Mouse (Mus musculus): Measurements from ENCODE around the gene Slc30a4. TPM values are rescaled to one million over a fixed set of nuclear protein-coding genes. Genes with fewer than 3 reads are reported as not detected.

Slc30a4 gene
- polyA plus RNA-seq, 1 experiment from 2014 or later: 7.0 TPM

DNA sequence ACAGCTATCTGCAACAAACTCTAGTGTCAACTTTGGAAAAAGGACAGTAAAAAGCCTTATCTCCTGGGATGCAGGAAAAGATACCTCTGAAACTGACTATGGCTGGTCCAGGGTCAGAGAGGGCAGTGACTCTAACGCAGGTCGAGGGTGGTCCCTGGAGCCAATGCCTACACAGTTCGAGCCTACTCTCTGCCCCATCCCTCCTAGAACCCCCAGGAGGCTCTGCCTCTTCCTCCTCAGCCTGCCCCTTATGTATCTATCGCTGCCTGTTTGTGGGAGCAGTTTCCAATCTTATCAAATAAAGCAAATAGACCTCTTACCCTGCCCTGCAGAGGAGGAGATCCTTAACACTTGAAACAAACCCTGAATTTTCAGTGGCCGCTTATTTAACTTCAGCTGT is 63.8 kb downstream of the Slc30a4 start:
- 43% methylated on average over 5 of the region's 5 CpGs for whole genome bisulfite sequencing (ENCODE audit: insufficient replicate concordance)
- H3K4me2 ChIP-seq: no peak overlapping the region
- ATAC-seq (replicated peaks; ENCODE audit: insufficient number of reproducible peaks, low FRiP score, low TSS enrichment): no peak

GRCm38 (mm10) chr2:122638029-122638428 is 64.4 kb downstream of the Slc30a4 start:
- Histone ChIP-seq H3K27ac (ENCODE audit: low read depth, low read length) (no peak overlapping the region), H3K4me2 (peak overlapping the region; percentile 67), H3K9me3 (replicated peaks; ENCODE audit: control insufficient read depth, low read length) (no peaks in the 10 kb centered on the region), H3K9ac (ENCODE audit: low read depth, low read length) (no peak overlapping the region), H3K36me3 (ENCODE audit: control insufficient read depth, insufficient read depth, low read length) (0 out of 2 replicates have a peak, but pooled peaks cover 2% of the 10 kb centered on the region), H3K27me3 (ENCODE audit: control insufficient read depth, insufficient read depth, low read length) (peaks cover 8% of the 10 kb centered on the region; the same call in 1 of the 2 replicates), H3K4me3 (ENCODE audit: low read depth, low read length) (peak overlapping the region; percentile 39), H3K4me1 (ENCODE audit: control insufficient read depth, insufficient read depth, low read length) (no peaks in the 10 kb centered on the region)
- WGBS (ENCODE audit: insufficient replicate concordance): 36% methylated on average over 12 of the region's 12 CpGs
- ATAC-seq (replicated peaks; ENCODE audit: insufficient number of reproducible peaks, low FRiP score, low TSS enrichment): no peak

More for the DNA sequence above, 63.8 kb downstream of the Slc30a4 start:
- H3K9me3 ChIP-seq (replicated peaks; ENCODE audit: control insufficient read depth, low read length): no peaks in the 10 kb centered on the region
- no peaks in the 10 kb centered on the region for H3K4me1 ChIP-seq (ENCODE audit: control insufficient read depth, insufficient read depth, low read length)
- H3K9ac ChIP-seq (ENCODE audit: low read depth, low read length): no peak overlapping the region
- H3K27ac ChIP-seq (ENCODE audit: low read depth, low read length): no peak overlapping the region
- no peaks in the 10 kb centered on the region for H3K36me3 ChIP-seq (ENCODE audit: control insufficient read depth, insufficient read depth, low read length)
- no peak overlapping the region for H3K4me3 ChIP-seq (ENCODE audit: low read depth, low read length)
- H3K27me3 ChIP-seq (ENCODE audit: control insufficient read depth, insufficient read depth, low read length): peaks cover 8% of the 10 kb centered on the region; the same call in 1 of the 2 replicates

DNA sequence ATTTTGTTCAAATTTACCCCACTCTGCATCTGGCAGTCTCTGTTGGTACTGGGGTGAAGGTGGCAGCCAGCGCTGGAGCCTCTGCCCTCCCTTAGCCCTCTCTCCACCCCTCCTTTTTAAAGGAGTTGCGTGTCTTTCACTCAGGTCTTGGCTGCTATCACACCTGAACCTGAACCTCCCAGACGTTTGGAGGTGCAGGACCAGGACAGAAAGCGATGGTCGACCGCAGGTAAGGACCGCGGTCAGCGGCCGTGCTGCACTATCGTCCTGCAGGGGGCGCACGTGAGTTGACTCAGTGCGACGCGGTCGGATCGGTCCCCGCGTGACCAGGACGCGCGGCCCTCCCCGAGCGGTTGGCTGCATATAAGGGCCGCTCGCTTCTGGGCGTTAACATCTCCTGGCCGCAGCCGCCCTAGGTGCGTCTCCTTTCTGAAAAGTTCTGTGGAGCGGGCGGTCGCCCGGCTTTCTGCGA is 64.9 kb downstream of the Slc30a4 start:
- Histone ChIP-seq H3K4me3 (ENCODE audit: low read depth, low read length) (peak overlapping the region; percentile 39), H3K9me3 (replicated peaks; ENCODE audit: control insufficient read depth, low read length) (no peaks in the 10 kb centered on the region), H3K27ac (ENCODE audit: low read depth, low read length) (no peak overlapping the region), H3K36me3 (ENCODE audit: control insufficient read depth, insufficient read depth, low read length) (0 out of 2 replicates have a peak, but pooled peaks cover 2% of the 10 kb centered on the region), H3K4me2 (peak overlapping the region; percentile 67), H3K4me1 (ENCODE audit: control insufficient read depth, insufficient read depth, low read length) (no peaks in the 10 kb centered on the region), H3K27me3 (ENCODE audit: control insufficient read depth, insufficient read depth, low read length) (peaks cover 8% of the 10 kb centered on the region; the same call in 1 of the 2 replicates), H3K9ac (ENCODE audit: low read depth, low read length) (no peak overlapping the region)
- WGBS (ENCODE audit: insufficient replicate concordance): 2% methylated on average over 36 of the region's 36 CpGs
- ATAC-seq (replicated peaks; ENCODE audit: insufficient number of reproducible peaks, low FRiP score, low TSS enrichment): peak; percentile 80

- Histone ChIP-seq H3K27ac (ENCODE audit: low read depth, low read length) (no peak within 1 kb of the TSS), H3K9ac (ENCODE audit: low read depth, low read length) (no peak within 1 kb of the TSS), H3K36me3 (ENCODE audit: control insufficient read depth, insufficient read depth, low read length) (0 out of 2 replicates have a peak, but pooled peaks cover 2% of the 10 kb centered on the region), H3K9me3 (replicated peaks; ENCODE audit: control insufficient read depth, low read length) (no peaks in the 10 kb centered on the region), H3K4me1 (ENCODE audit: control insufficient read depth, insufficient read depth, low read length) (peaks cover 2% of the 10 kb centered on the region), H3K4me3 (ENCODE audit: low read depth, low read length) (peak within 1 kb of the TSS; percentile 39), H3K27me3 (ENCODE audit: control insufficient read depth, insufficient read depth, low read length) (peaks cover 8% of the 10 kb centered on the region; the same call in 1 of the 2 replicates), H3K4me2 (peak within 1 kb of the TSS; percentile 67)
- no peak for ATAC-seq (replicated peaks; ENCODE audit: insufficient number of reproducible peaks, low FRiP score, low TSS enrichment)
- 58% methylated on average over 3 of the region's 3 CpGs for WGBS (ENCODE audit: insufficient replicate concordance)
Observed at GRCm38 (mm10) chr2:122636686-122637085, 65.8 kb downstream of the Slc30a4 start, which contains the start of gene AA467197. Gene AA467197, plus strand, starts transcription at chr2:122636986.

MicroRNAs within 50 kb of the gene (microRNA counts, 519-probe panel; counts per million panel counts)
- 32.2 counts per million for microRNA mmu-miR-147

Small RNA genes within 50 kb of the gene (microRNA-seq; reads per million reads assigned to microRNA genes)
- 6.5 reads per million, percentile 42 among the genes with 10 or more reads in this experiment for gene Mir147 (ENCODE audit: borderline number of aligned reads)

Other genes with a start within 250 kb of the Slc30a4 start
- not detected in 2 replicates for gene Gm14085, start 217.7 kb downstream of the Slc30a4 start, polyA plus RNA-seq (2014; fragmentation: Nextera tagmentation; extraction: Ambion mirVana)
- 26.6 and 33.6 TPM in 2 replicates for gene Gatm, start 91.4 kb downstream of the Slc30a4 start, polyA plus RNA-seq (2014; fragmentation: Nextera tagmentation; extraction: Ambion mirVana)
- 0.20 TPM in 1 of 2 replicates, not detected in the other for gene AA467197, start 65.7 kb downstream of the Slc30a4 start, polyA plus RNA-seq (2014; fragmentation: Nextera tagmentation; extraction: Ambion mirVana)
- 39.9 and 44.1 TPM in 2 replicates for gene Bloc1s6, start 35.8 kb upstream of the Slc30a4 start, polyA plus RNA-seq (2014; fragmentation: Nextera tagmentation; extraction: Ambion mirVana)
- gene Sqor, start 62.6 kb upstream of the Slc30a4 start, polyA plus RNA-seq (2014; fragmentation: Nextera tagmentation; extraction: Ambion mirVana): 3.0 and 4.1 TPM in 2 replicates

Measured in heart, embryonic 11.5 days (tissue).